Mouse (Mus musculus): ENCODE results near the gene Rnf130. TPM values are rescaled to one million over a fixed set of nuclear protein-coding genes. Genes with fewer than 3 reads are reported as not detected.

Rnf130 gene
- polyA plus RNA-seq, 1 experiment from 2014 or later: 30.6 TPM

- no peak overlapping the region for H3K9ac ChIP-seq
- H3K4me3 ChIP-seq (replicated peaks): no peak overlapping the region
- 73% methylated on average over 3 of the region's 3 CpGs for WGBS (ENCODE audit: insufficient replicate concordance)
- ATAC-seq (ENCODE audit: low read depth) (no peak), DNase-seq (no peak)
- H3K27ac ChIP-seq: no peak overlapping the region
- H3K36me3 ChIP-seq: peaks cover 76% of the 10 kb centered on the region
- H3K4me1 ChIP-seq (replicated peaks): peaks cover 7% of the 10 kb centered on the region
- no peak overlapping the region for H3K4me2 ChIP-seq
- H3K27me3 ChIP-seq: no peaks in the 10 kb centered on the region
- H3K9me3 ChIP-seq (replicated peaks): no peaks in the 10 kb centered on the region
These were observed 120.4 kb downstream of the Rnf130 start for GRCm38 (mm10) chr11:50145529-50145928.

- DNase-seq (no peak), ATAC-seq (ENCODE audit: low read depth) (no peak)
- no peaks in the 10 kb centered on the region for H3K27me3 ChIP-seq
- H3K36me3 ChIP-seq: peaks cover 76% of the 10 kb centered on the region
- no peak overlapping the region for H3K9ac ChIP-seq
- H3K9me3 ChIP-seq (replicated peaks): no peaks in the 10 kb centered on the region
- H3K4me3 ChIP-seq (replicated peaks): no peak overlapping the region
- H3K4me1 ChIP-seq (replicated peaks): peaks cover 7% of the 10 kb centered on the region
- no peak overlapping the region for H3K27ac ChIP-seq
- WGBS (ENCODE audit: insufficient replicate concordance): 87% methylated on average over 13 of the region's 13 CpGs
- no peak overlapping the region for H3K4me2 ChIP-seq
These were observed 121.0 kb downstream of the Rnf130 start for GRCm38 (mm10) chr11:50146121-50146520.

DNA sequence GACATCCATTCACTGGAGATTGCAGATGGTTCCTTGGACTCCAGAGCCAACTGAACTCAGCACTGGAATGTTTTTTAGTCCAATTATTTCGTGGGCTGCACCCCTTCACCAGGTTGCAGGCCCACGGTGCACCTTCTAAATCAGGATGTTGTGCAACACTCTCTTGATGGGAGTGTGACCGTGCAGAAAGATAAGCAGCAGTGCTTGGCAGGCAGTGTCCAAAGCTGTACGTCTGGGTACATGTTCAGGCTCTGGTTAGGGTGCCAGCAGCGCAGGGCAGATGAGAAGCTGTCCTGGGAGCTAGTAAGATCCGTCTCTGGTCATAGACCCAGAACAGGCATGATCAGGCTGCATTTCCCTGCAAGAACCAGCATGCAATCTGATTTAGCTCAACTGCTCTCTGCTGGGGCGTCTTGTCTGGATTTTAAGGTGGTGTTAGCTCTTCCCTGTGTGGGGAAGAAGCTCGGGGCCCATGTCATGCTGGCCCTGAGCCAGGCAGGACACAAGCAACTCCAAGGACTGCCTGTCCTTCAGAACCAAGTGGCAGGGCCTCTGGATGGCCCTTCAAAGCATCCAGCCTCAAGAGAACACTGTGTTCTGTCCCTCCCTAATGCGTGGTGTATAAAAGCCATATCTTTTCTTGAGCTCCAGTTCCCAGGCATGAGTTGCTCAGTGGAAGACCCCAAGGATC, 122.3 kb downstream of the Rnf130 start:
- Histone ChIP-seq H3K4me1 (replicated peaks) (peaks cover 7% of the 10 kb centered on the region), H3K27ac (no peak overlapping the region), H3K9ac (no peak overlapping the region), H3K27me3 (no peaks in the 10 kb centered on the region), H3K9me3 (replicated peaks) (no peaks in the 10 kb centered on the region), H3K36me3 (peaks cover 76% of the 10 kb centered on the region), H3K4me2 (no peak overlapping the region), H3K4me3 (replicated peaks) (no peak overlapping the region)
- WGBS (ENCODE audit: insufficient replicate concordance): 43% methylated on average over 9 of the region's 9 CpGs
- ATAC-seq (ENCODE audit: low read depth) (no peak; the same call in 1 of the 2 replicates), DNase-seq (no peak)

DNA sequence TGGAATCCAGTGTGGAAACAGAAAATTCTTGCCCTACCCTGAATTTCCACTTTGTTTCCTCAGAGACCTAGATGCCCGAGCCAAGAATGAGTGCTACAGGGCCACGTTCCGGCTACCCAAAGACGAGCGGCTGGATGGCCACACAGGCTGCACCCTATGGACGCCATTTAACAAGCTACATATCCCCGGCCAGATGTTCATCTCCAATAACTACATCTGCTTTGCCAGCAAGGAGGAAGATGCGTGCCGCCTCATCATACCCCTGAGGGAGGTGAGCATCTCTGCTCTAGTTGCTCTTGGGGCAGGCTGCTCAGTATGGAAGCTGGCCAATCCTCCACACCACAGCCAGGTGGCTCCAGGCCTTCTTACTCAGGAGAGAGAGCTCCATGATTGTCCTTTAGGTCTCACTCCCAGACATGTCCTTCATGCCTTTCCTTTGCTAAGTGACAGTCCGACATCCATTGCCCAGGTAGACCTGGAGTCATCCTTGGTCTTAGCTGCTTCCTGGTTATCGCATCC, 122.9 kb downstream of the Rnf130 start:
- no peak overlapping the region for H3K4me2 ChIP-seq
- ATAC-seq (ENCODE audit: low read depth) (no peak), DNase-seq (no peak)
- WGBS (ENCODE audit: insufficient replicate concordance): 85% methylated on average over 11 of the region's 11 CpGs
- no peak overlapping the region for H3K9ac ChIP-seq
- H3K4me3 ChIP-seq (replicated peaks): no peak overlapping the region
- peaks cover 77% of the 10 kb centered on the region for H3K36me3 ChIP-seq
- H3K27me3 ChIP-seq: no peaks in the 10 kb centered on the region
- H3K27ac ChIP-seq: no peak overlapping the region
- peaks cover 7% of the 10 kb centered on the region for H3K4me1 ChIP-seq (replicated peaks)
- H3K9me3 ChIP-seq (replicated peaks): no peaks in the 10 kb centered on the region

DNA sequence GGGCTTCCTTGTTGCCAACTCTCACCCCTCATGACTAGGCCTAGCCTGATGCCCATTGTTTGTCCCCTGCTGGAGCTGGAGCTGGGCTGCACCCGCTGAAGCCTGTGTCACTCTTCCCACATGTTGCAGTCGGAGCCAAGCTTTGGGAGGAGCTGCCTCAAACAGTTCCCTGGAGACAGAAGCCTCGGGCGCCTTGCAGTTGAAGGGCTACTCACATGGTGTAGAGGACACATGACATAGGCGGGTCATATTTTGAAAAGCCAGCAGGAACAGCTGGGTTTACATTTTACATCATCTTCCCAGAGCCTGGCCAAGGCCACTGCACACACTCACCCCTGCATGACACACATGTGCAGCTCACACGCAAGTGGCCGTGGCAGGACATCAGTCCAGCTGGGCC, 124.1 kb downstream of the Rnf130 start:
- Histone ChIP-seq H3K27ac (no peak overlapping the region), H3K36me3 (peaks cover 82% of the 10 kb centered on the region), H3K9ac (no peak overlapping the region), H3K27me3 (no peaks in the 10 kb centered on the region), H3K4me2 (no peak overlapping the region), H3K9me3 (replicated peaks) (no peaks in the 10 kb centered on the region), H3K4me1 (replicated peaks) (peaks cover 11% of the 10 kb centered on the region), H3K4me3 (replicated peaks) (no peak overlapping the region)
- WGBS (ENCODE audit: insufficient replicate concordance): 80% methylated on average over 7 of the region's 7 CpGs
- ATAC-seq (ENCODE audit: low read depth): no peak
- no peak for DNase-seq

DNA sequence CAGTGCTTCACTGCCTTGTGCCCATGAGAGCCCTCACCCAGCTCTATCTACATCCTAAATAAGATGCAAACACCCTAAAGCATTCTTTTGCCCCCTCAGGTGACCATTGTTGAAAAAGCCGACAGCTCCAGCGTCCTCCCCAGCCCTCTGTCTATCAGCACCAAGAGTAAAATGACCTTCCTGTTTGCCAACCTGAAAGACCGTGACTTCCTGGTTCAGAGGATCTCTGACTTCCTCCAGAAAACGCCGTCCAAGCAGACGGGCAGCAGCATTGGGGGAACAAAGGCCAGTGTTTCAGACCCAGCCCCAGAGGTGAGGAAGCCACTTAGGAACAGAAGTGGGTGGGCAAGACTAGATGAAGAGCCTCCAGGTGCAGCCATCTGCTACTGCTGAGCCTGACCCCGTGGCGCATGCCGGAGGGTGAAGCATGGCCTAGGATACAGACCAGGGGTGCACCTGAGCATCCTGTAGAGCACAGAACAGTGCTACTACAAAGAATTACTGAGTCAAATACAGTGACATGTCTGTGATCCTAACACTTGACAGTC, 124.5 kb downstream of the Rnf130 start:
- Histone ChIP-seq H3K36me3 (peaks cover 86% of the 10 kb centered on the region), H3K4me3 (replicated peaks) (no peak overlapping the region), H3K4me1 (replicated peaks) (peaks cover 11% of the 10 kb centered on the region), H3K27ac (no peak overlapping the region), H3K4me2 (no peak overlapping the region), H3K27me3 (no peaks in the 10 kb centered on the region), H3K9me3 (replicated peaks) (no peaks in the 10 kb centered on the region), H3K9ac (no peak overlapping the region)
- ATAC-seq (ENCODE audit: low read depth): no peak
- no peak for DNase-seq
- WGBS (ENCODE audit: insufficient replicate concordance): 75% methylated on average over 9 of the region's 9 CpGs

DNA sequence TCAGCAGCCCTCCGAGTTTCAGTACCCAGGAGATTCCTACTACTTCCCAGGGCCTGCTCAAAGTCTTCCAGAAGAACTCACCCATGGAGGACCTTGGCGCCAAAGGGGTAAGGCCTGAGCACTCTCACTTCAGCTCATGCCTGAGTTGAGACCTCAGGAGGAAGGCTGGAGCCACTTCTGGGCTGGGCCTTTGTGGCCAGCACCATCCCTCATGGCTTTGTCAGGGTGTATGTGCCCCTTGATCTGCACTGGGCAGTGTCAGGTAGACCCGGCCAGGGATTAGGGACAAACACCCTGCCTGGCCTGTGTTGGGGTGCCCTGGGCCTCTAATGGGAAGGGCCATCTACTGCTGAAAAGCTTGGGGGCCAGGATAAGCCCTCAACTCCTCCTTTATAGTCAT, 126.2 kb downstream of the Rnf130 start:
- H3K4me2 ChIP-seq: no peak overlapping the region
- DNase-seq (no peak), ATAC-seq (ENCODE audit: low read depth) (no peak)
- peaks cover 82% of the 10 kb centered on the region for H3K36me3 ChIP-seq
- no peaks in the 10 kb centered on the region for H3K27me3 ChIP-seq
- WGBS (ENCODE audit: insufficient replicate concordance): 83% methylated on average over 3 of the region's 3 CpGs
- H3K9ac ChIP-seq: no peak overlapping the region
- H3K4me3 ChIP-seq (replicated peaks): no peak overlapping the region
- H3K27ac ChIP-seq: no peak overlapping the region
- H3K9me3 ChIP-seq (replicated peaks): no peaks in the 10 kb centered on the region
- H3K4me1 ChIP-seq (replicated peaks): peaks cover 11% of the 10 kb centered on the region

GRCm38 (mm10) chr11:50154166-50154565, 129.0 kb downstream of the Rnf130 start:
- no peak for ATAC-seq (ENCODE audit: low read depth)
- WGBS (ENCODE audit: insufficient replicate concordance): 74% methylated on average over 9 of the region's 9 CpGs
- H3K36me3 ChIP-seq: peaks cover 93% of the 10 kb centered on the region

More at GRCm38 (mm10) chr11:50154166-50154565, 129.0 kb downstream of the Rnf130 start:
- no peaks in the 10 kb centered on the region for H3K27me3 ChIP-seq
- H3K27ac ChIP-seq: no peak overlapping the region
- H3K4me2 ChIP-seq: no peak overlapping the region
- no peak overlapping the region for H3K9ac ChIP-seq
- H3K9me3 ChIP-seq (replicated peaks): no peaks in the 10 kb centered on the region
- DNase-seq: no peak
- peaks cover 18% of the 10 kb centered on the region for H3K4me1 ChIP-seq (replicated peaks)
- no peak overlapping the region for H3K4me3 ChIP-seq (replicated peaks)

MicroRNAs encoded within 50 kb of the gene (microRNA counts, 519-probe panel; counts per million panel counts)
- microRNA mmu-miR-340-3p (114 counts per million), microRNA mmu-miR-340-5p (5,537 counts per million, percentile 65 among the panel's probes with 10 or more counts)

Small RNAs within 50 kb of the gene (microRNA-seq; reads per million reads assigned to microRNA genes)
- 488 reads per million, percentile 69 among the genes with 10 or more reads in this experiment for gene Mir340

Other genes starting within 250 kb of the Rnf130 start
- 1.6 and 1.8 TPM in 2 replicates for gene Gfpt2, start 231.2 kb upstream of the Rnf130 start, polyA plus RNA-seq (2015; fragmentation: Nextera tagmentation; extraction: Ambion mirVana)
- 21.6 and 28.3 TPM in 2 replicates for gene Mapk9, start 178.6 kb upstream of the Rnf130 start, polyA plus RNA-seq (2015; fragmentation: Nextera tagmentation; extraction: Ambion mirVana)
- not detected in 2 replicates for gene Rasgef1c, start 123.5 kb upstream of the Rnf130 start, polyA plus RNA-seq (2015; fragmentation: Nextera tagmentation; extraction: Ambion mirVana)
- 10.9 and 13.7 TPM in 2 replicates for gene Tbc1d9b, start 106.0 kb downstream of the Rnf130 start, polyA plus RNA-seq (2015; fragmentation: Nextera tagmentation; extraction: Ambion mirVana)
- gene Mrnip, start 149.1 kb downstream of the Rnf130 start, polyA plus RNA-seq (2015; fragmentation: Nextera tagmentation; extraction: Ambion mirVana): 8.1 and 8.5 TPM in 2 replicates
- gene Sqstm1, start 185.5 kb downstream of the Rnf130 start, polyA plus RNA-seq (2015; fragmentation: Nextera tagmentation; extraction: Ambion mirVana): 132 and 133 TPM in 2 replicates
- gene Mgat4b, start 185.5 kb downstream of the Rnf130 start, polyA plus RNA-seq (2015; fragmentation: Nextera tagmentation; extraction: Ambion mirVana): 11.4 and 12.1 TPM in 2 replicates
- 0.49 and 0.99 TPM in 2 replicates for gene Ltc4s, start 213.3 kb downstream of the Rnf130 start, polyA plus RNA-seq (2015; fragmentation: Nextera tagmentation; extraction: Ambion mirVana)

Data from liver, embryonic 13.5 days (tissue).